Mouse (Mus musculus) cerebellum, postnatal 25 days (tissue): ENCODE results near the gene Gm9821.

Experiments used
- DNase-seq, 2 experiments: peaks; one replicate each; pipeline ENCODE4 v3.0.0; 2021; ENCODE audit warnings: mixed read lengths in 2 of 2

Gm9821 gene

DNA sequence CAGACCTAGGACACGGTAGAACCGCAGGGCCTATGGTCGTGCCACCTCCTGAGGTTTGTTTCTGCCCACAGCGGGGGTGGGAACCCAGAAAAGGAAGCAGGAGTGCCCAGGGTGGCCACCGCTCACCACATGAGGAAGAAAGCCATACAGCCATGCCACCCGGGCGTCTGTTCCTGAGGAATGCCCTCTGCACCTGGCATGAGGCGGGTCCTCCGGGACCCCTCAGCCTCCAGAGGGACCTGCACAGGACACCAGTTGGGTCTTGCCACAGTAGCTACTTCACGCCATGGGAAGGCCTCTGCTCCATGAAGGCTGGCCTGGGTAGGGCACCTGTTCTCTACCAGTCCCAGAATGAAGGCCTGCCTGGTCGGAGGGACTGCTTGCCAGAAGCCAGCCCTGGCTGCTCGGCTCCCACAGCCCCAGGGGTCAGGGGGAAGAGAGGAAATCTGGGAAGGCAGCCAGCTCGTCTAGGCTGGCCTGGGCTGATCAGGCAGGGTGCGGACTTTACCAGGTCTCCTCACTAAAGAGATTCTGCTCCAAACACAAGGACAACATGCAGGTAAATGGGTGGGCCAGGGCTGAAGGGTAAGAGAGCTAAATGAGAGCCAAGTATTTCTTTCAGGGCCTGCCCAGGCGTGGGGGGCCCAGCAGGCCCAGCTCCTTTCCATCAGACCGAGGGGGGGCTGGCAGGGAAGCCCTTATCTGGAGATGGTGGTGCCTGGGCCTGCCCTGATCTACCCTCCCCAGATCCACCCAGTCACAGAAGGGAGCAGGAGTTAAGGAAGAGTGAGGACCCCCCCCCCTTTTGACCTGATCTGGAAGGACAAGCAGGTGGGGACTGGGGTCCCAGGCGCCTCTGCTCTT, 4.1 kb downstream of the Gm9821 start:
- peak; percentile 86 to 88 for DNase-seq

- peak; percentile 85 to 86 for DNase-seq
Measured at GRCm38 (mm10) chr2:91950275-91951085, 5.0 kb downstream of the Gm9821 start.

GRCm38 (mm10) chr2:91953825-91954224, 8.3 kb downstream of the Gm9821 start:
- peak; percentile 67 to 77 for DNase-seq

- DNase-seq, result peak; percentile 65 to 66
Measured at GRCm38 (mm10) chr2:91955121-91955591, 9.7 kb downstream of the Gm9821 start.

DNA sequence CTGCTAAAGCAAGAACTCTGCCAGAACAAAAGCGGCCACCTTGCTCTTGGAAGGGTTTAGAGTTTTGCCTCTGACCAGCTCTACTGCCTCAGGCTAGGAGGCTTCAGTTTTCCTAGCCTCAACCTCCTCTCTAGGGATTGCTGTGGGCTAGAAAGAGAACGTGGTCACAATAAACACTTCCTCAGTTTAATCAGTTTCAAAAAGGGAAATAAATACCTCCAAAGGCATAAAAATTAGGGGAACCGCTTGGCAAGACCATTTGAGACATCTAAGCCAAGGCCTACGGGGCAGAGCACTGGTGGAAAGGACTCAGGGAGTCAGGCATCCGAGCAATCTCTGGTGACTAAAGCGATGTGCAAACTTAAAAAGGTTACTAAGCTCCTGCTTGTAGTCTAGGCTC, 10.4 kb downstream of the Gm9821 start:
- peak in 1 of 2 experiments; percentile 25 for DNase-seq

DNA sequence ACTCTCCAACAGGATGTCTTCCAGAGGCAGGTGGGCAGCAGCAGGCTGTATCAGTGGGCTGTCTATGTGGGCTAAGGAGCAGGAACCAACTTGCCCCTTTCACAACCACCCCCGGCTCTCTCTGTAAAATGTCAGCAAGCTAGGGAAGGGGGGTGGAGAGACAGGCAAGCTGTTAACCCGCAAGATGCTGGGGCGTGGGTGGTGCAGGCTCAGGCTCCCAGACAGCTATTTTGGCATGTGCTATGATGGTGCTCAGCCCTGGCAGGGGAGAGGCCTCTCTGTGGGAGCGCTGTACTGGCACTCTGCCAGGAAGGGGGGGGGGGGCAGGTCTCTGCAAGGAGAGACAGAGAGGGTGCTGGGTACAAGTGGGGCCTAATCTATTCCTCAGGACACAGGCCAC, 11.6 kb downstream of the Gm9821 start:
- peak; percentile 61 to 71 for DNase-seq

- DNase-seq, result peak in 1 of 2 experiments; percentile 45
Measured at GRCm38 (mm10) chr2:91958049-91958448, 12.5 kb downstream of the Gm9821 start.

DNA sequence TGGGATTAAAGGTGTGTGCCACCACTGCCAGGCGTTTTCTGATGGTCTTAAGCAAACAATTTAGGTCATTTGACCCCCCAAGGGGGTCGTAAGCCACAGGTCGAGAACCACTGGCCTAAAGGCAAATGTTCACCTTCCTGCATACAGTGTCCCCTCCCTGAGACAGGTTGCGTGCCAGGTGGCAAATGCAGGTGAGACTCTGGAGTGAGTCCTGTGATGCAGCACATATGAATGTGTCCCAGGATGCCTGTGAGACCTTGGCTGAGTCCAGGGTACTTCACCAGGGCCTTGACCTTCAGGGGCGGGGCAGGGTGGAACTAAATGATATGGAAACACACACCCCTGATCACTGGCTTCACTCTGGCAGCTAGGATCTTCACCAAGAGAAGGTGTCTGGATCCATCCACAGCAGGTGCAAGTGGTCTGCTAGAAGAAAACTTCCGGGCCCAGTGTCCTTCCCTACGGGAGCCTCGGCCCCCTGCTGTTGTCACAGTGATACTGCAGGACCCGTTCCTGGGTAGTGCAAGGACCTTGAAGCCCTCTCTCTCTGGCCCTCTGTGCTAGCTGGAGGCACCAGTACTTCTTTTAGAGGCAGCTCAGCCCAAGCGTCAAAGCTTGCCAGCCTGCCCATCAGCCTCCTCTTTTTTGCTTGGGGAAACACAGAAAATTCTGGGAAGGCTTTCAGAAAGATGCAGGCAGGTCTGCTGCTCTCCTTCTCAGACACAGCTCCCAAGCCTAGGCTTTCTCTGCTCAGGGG, 13.4 kb downstream of the Gm9821 start:
- peak; percentile 68 to 73 for DNase-seq

DNA sequence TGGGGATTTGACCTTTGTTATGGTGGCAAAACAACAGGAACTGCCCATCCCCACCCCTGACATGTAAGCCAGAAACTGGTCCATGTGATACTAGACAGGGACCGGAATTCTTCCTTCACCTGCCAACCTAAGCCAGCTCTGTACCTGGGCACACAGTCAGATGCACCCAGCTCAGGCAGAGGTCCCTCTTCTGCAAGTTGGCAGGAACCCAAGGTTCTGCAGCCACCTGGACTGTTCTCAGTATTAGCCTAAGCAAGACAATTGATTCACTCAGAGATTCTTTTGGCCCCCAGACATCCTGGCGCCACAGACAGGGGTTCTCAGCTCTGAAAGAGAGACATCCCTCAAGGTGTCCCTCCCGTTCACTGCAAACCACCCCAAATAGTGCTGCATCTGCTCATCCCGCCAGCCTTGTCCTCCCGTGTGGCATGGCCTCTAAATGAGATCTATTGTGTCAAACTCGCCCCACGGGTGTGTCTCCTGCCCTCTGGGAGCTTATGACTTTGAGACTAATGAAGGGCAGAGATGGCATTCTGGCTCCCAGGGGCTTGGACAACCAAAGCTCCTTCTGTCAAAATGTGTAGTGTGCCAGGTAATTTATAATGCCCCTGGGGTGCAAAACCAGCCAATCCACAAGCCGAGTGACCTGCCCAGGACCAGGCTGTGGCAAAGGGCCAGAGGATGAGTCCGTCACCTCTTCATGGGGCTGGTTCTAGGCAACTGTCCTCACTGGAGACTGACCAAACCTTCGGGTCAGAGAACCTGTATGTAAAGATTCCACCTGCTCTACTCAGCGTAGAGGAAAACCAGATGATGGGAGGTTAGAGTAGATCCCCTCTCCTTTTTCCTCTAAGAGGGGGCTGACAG, 14.3 kb downstream of the Gm9821 start:
- peak; percentile 88 to 93 for DNase-seq

GRCm38 (mm10) chr2:91960459-91960858, 15.0 kb downstream of the Gm9821 start:
- DNase-seq, result peak in 1 of 2 experiments; percentile 52

- peak; percentile 52 to 60 for DNase-seq
Measured at GRCm38 (mm10) chr2:91961901-91962761, 16.6 kb downstream of the Gm9821 start.

- peak; percentile 71 to 72 for DNase-seq
Measured at GRCm38 (mm10) chr2:91962864-91963401, 17.4 kb downstream of the Gm9821 start.

DNA sequence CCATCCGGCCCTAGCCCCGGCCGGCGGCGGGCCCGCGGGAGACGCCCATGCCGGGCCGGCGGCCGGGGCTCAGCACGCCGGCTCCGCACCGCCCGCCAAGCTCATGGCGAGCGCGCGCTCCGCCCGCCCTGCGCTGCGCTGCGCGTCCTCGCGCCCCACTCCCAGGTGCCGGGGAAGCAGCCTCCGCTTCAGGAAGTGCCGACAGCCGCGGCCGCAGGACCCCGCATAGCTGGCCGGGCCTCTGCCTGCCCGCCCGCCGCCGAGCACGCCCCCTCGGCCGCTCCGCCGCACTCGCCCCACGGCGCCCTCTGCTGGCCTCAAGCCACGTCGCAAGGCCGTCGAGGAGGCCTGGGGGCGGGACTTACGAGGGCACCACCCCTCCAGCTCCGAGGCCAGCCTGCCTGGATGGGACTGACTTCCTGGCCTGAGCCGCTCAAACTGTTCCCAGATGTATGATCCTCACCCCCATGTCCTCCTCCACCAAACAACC, 18.0 kb downstream of the Gm9821 start:
- DNase-seq, result peak; percentile 97 to 98

- DNase-seq, result no peak
Measured at GRCm38 (mm10) chr2:91964610-91965204, 19.2 kb downstream of the Gm9821 start.

- DNase-seq, result peak in 1 of 2 experiments; percentile 45
Measured at GRCm38 (mm10) chr2:91965417-91965816, 19.9 kb downstream of the Gm9821 start.

- no peak for DNase-seq
Measured at GRCm38 (mm10) chr2:91966367-91966766, 20.9 kb downstream of the Gm9821 start.

DNA sequence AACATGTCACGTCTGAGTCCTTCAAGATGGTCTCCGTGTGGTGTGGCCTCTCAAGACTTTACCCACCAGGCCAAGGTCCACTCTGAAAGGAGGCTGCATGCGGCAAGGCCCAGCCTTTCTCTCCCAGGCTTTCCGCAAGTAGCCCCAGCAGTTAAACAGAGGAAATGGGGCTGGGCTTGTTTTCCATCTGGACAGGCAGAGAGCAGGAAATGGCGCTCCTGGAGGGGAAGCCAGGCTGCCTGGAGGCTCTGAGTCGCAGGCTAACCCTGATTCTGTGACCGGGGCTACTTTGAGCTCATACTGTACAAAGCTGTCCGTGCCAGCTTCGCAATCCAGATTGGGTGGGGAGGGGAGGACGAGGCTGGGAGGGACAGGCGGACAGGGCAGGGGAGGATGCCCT, 22.5 kb downstream of the Gm9821 start:
- DNase-seq, result peak in 1 of 2 experiments; percentile 37

- peak; percentile 89 to 92 for DNase-seq
Measured at GRCm38 (mm10) chr2:91971231-91972097, 26.0 kb downstream of the Gm9821 start.

- no peak for DNase-seq
Measured at GRCm38 (mm10) chr2:91972121-91972566, 26.6 kb downstream of the Gm9821 start.
